Mouse (Mus musculus): ENCODE results near the gene Ncbp3. TPM values are rescaled to one million over a fixed set of nuclear protein-coding genes. Genes with fewer than 3 reads are reported as not detected.

The Ncbp3 gene
- polyA plus RNA-seq, 1 experiment from 2014 or later = 11.1 TPM

DNA sequence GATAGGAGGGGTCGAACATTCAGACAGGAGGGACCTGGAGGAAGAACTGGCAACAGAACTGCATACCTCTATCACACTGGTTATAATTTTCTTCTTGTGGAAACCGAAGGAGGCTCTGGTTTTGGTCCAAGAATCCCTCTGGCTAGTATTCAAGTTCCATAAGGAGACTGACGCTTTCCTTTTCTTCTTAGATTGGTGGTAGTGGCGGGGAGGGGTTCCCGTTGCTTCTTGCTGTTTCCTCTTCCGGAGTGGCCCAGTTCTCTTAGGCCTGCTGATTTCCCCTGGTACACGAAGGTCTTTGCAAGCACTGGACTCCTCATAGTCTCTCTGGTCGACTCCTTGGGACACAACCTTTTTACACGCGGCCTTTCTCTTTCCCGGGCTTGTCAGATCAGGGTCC lies 89.5 kb downstream of the Ncbp3 start:
- peak overlapping the region; percentile 87 for H3K4me2 ChIP-seq (ENCODE audit: low read length)
- H3K4me1 ChIP-seq (replicated peaks; ENCODE audit: control insufficient read depth, insufficient read depth, low read length) = peaks cover 12% of the 10 kb centered on the region
- no peak overlapping the region for H3K27ac ChIP-seq (ENCODE audit: low read length)
- ATAC-seq = no peak
- no peaks in the 10 kb centered on the region for H3K9me3 ChIP-seq (ENCODE audit: control insufficient read depth, low read length)
- peak overlapping the region; percentile 79 for H3K4me3 ChIP-seq (replicated peaks; ENCODE audit: low read length)
- no peaks in the 10 kb centered on the region for H3K36me3 ChIP-seq (ENCODE audit: control insufficient read depth, insufficient read depth)
- 26% methylated on average over 11 of the region's 11 CpGs for WGBS
- H3K27me3 ChIP-seq (replicated peaks; ENCODE audit: control insufficient read depth, insufficient read depth, low read length) = no peaks in the 10 kb centered on the region
- H3K9ac ChIP-seq (replicated peaks; ENCODE audit: low read depth, low read length) = peak overlapping the region; percentile 71; the same call in 1 of the 2 replicates

- ATAC-seq = peak; percentile 98
- Histone ChIP-seq H3K4me3 (replicated peaks; ENCODE audit: low read length) (peak within 1 kb of the TSS; percentile 79), H3K27ac (ENCODE audit: low read length) (no peak within 1 kb of the TSS), H3K4me1 (replicated peaks; ENCODE audit: control insufficient read depth, insufficient read depth, low read length) (peaks cover 12% of the 10 kb centered on the region), H3K27me3 (replicated peaks; ENCODE audit: control insufficient read depth, insufficient read depth, low read length) (no peaks in the 10 kb centered on the region), H3K36me3 (ENCODE audit: control insufficient read depth, insufficient read depth) (no peaks in the 10 kb centered on the region), H3K4me2 (ENCODE audit: low read length) (peak within 1 kb of the TSS; percentile 87), H3K9me3 (ENCODE audit: control insufficient read depth, low read length) (no peaks in the 10 kb centered on the region), H3K9ac (replicated peaks; ENCODE audit: low read depth, low read length) (peak within 1 kb of the TSS; percentile 71)
- WGBS = under 1% methylated on average over 84 of the region's 84 CpGs
These were observed 90.3 kb downstream of the Ncbp3 start, which contains the start of gene Haspin for GRCm38 (mm10) chr11:73137591-73138501. Haspin (minus strand) TSS chr11:73138294.

Other genes with a start within 250 kb of the Ncbp3 start
- 0.94 and 0.96 TPM in 2 replicates for gene Atp2a3, start 86.6 kb upstream of the Ncbp3 start, polyA plus RNA-seq (2015; fragmentation: Nextera tagmentation; extraction: Ambion mirVana)
- 0.26 and 0.42 TPM in 2 replicates for gene P2rx1, start 48.7 kb upstream of the Ncbp3 start, polyA plus RNA-seq (2015; fragmentation: Nextera tagmentation; extraction: Ambion mirVana)
- gene Camkk1, start 28.8 kb upstream of the Ncbp3 start, polyA plus RNA-seq (2015; fragmentation: Nextera tagmentation; extraction: Ambion mirVana) = 22.5 and 27.7 TPM in 2 replicates
- 0.14 and 0.22 TPM in 2 replicates for gene Itgae, start 42.8 kb downstream of the Ncbp3 start, polyA plus RNA-seq (2015; fragmentation: Nextera tagmentation; extraction: Ambion mirVana)
- gene Haspin, start 90.5 kb downstream of the Ncbp3 start, polyA plus RNA-seq (2015; fragmentation: Nextera tagmentation; extraction: Ambion mirVana) = 5.8 and 6.3 TPM in 2 replicates
- 1.1 and 1.3 TPM in 2 replicates for gene P2rx5, start 112.6 kb downstream of the Ncbp3 start, polyA plus RNA-seq (2015; fragmentation: Nextera tagmentation; extraction: Ambion mirVana)
- gene Emc6, start 129.3 kb downstream of the Ncbp3 start, polyA plus RNA-seq (2015; fragmentation: Nextera tagmentation; extraction: Ambion mirVana) = 119 and 127 TPM in 2 replicates
- 166 and 182 TPM in 2 replicates for gene Tax1bp3, start 129.3 kb downstream of the Ncbp3 start, polyA plus RNA-seq (2015; fragmentation: Nextera tagmentation; extraction: Ambion mirVana)
- 20.6 and 21.5 TPM in 2 replicates for gene Ctns, start 151.3 kb downstream of the Ncbp3 start, polyA plus RNA-seq (2015; fragmentation: Nextera tagmentation; extraction: Ambion mirVana)
- 1.3 and 1.8 TPM in 2 replicates for gene Shpk, start 151.7 kb downstream of the Ncbp3 start, polyA plus RNA-seq (2015; fragmentation: Nextera tagmentation; extraction: Ambion mirVana)
- gene Trpv1, start 186.5 kb downstream of the Ncbp3 start, polyA plus RNA-seq (2015; fragmentation: Nextera tagmentation; extraction: Ambion mirVana) = not detected in 2 replicates
- gene Trpv3, start 219.6 kb downstream of the Ncbp3 start, polyA plus RNA-seq (2015; fragmentation: Nextera tagmentation; extraction: Ambion mirVana) = 0.06 TPM in 1 of 2 replicates, not detected in the other